Mouse (Mus musculus) c-Kit-positive CD71-positive TER-119-positive erythroid progenitor cells, embryonic 14.5 days (primary cell): ENCODE measurements around the gene Runx2.

ENCODE experiments used
- DNase-seq: peaks from one replicate; pipeline ENCODE4 v3.0.0-alpha.2; 2013; ENCODE audit warnings: low spot score

Gene Runx2

GRCm38 (mm10) chr17:44767375-44767774 is 47.2 kb downstream of the Runx2 start:
- DNase-seq: no peak

- DNase-seq: no peak
These were observed 47.6 kb downstream of the Runx2 start for GRCm38 (mm10) chr17:44766975-44767374.

- no peak for DNase-seq
These were observed 48.3 kb downstream of the Runx2 start for GRCm38 (mm10) chr17:44766318-44766717.

- DNase-seq: no peak
These were observed 69.2 kb downstream of the Runx2 start for GRCm38 (mm10) chr17:44745378-44745777.

- no peak for DNase-seq
These were observed 70.8 kb downstream of the Runx2 start for GRCm38 (mm10) chr17:44743780-44744179.

GRCm38 (mm10) chr17:44742246-44742645 is 72.4 kb downstream of the Runx2 start:
- DNase-seq: no peak

GRCm38 (mm10) chr17:44738121-44738637 is 76.4 kb downstream of the Runx2 start:
- DNase-seq: no peak

- DNase-seq: no peak
These were observed 77.1 kb downstream of the Runx2 start for GRCm38 (mm10) chr17:44737275-44738120.

- DNase-seq: peak; percentile 6
These were observed 78.5 kb downstream of the Runx2 start for GRCm38 (mm10) chr17:44735991-44736561.

- DNase-seq: no peak
These were observed 79.2 kb downstream of the Runx2 start for GRCm38 (mm10) chr17:44735223-44735990.

GRCm38 (mm10) chr17:44734501-44735222 is 79.9 kb downstream of the Runx2 start:
- no peak for DNase-seq

GRCm38 (mm10) chr17:44733544-44734310 is 80.9 kb downstream of the Runx2 start:
- DNase-seq: no peak

- no peak for DNase-seq
These were observed 86.1 kb downstream of the Runx2 start for GRCm38 (mm10) chr17:44728464-44728863.

GRCm38 (mm10) chr17:44727675-44728074 is 86.9 kb downstream of the Runx2 start:
- no peak for DNase-seq

GRCm38 (mm10) chr17:44724805-44725480 is 89.7 kb downstream of the Runx2 start:
- no peak for DNase-seq

- no peak for DNase-seq
These were observed 90.3 kb downstream of the Runx2 start for GRCm38 (mm10) chr17:44724255-44724654.

- no peak for DNase-seq
These were observed 92.3 kb downstream of the Runx2 start for GRCm38 (mm10) chr17:44722103-44722792.

- DNase-seq: no peak
These were observed 96.0 kb downstream of the Runx2 start for GRCm38 (mm10) chr17:44718591-44718990.

- DNase-seq: no peak
These were observed 96.6 kb downstream of the Runx2 start for GRCm38 (mm10) chr17:44718036-44718435.

- DNase-seq: no peak
These were observed 100.5 kb downstream of the Runx2 start for GRCm38 (mm10) chr17:44714116-44714515.
